Mouse (Mus musculus) fibroblast of lung, adult 2 months (primary cell): ENCODE results near the gene Spon1.

ENCODE experiments used
- DNase-seq: peaks from one replicate; pipeline ENCODE4 v3.0.0-alpha.2; 2011; ENCODE audit warnings: low read depth

Gene Spon1

GRCm38 (mm10) chr7:113765667-113766497, at the start of gene Spon1:
Spon1 (plus strand) TSS chr7:113765998.
- no peak for DNase-seq

DNA sequence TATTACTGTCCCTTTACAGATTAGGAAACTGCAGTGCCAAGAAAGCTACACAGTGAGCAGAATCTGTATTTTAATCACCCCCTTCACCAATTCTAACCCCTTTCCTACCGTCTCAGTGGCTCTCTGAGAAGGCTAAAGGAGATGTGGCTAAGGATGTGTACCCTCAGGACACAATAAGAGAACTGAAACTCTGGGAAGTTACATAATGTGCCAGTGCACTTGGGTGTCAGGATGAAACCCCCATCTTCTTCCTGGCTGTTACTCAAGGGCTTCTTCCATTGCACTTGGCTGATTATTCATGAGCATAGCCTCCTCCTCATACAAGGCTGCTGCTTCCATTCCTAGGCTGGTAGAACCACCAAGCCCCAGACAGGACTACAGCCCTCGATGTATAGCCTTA, 43.8 kb upstream of the Spon1 start:
- no peak for DNase-seq

- no peak for DNase-seq
Observed at GRCm38 (mm10) chr7:113723905-113724304, 41.9 kb upstream of the Spon1 start.

DNA sequence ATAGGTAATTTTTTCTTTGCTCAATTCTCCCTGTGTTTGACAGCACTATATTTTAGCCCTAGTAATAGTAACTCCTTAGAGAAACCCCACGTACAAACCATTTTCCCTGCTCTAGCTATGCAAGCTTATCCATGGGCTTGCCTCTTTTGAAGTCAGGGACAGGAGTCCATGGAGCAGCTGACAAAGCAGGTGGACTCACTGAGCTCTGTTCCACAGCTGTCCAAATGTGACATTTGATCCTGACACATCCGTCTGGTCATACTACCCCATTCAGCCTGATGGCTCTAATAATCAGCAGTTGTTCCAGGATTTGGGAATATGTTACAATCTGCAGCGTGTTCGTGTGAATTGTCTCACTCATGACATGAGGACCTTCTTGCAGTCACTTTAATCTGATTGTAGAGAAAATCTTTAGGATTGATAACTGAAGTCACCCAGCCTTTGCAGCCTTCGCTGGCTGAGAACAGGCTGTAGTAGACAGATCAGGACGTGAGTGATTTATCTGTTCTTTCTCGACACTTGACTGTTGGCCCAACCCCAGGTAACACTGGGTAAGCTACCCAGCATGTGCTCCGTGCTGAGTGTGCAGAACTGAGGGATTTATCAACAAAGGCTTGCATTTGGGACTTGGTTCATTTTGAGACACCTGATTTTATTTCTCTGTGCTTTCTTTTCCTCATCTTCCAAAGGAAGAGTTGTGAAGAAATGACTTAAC, 37.6 kb upstream of the Spon1 start:
- no peak for DNase-seq

DNA sequence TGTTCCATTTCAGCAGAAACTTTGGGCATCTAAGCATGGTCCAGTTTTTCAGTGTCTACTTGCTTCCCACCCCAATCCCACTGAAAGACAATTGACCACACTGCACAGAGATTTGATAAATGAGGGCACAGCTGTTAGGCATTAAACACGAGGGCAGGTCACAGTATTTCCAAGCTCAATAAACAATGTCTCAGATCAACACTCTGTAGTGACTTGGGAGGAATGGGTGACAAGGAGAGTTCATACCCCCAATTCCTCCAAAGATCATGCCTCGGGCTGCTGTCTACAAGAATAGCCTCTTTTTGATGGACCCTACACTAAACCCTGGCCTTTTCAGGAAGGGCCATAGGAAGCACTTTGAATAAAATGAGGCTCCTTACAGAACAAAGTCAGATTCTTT, 36.9 kb upstream of the Spon1 start:
- no peak for DNase-seq

DNA sequence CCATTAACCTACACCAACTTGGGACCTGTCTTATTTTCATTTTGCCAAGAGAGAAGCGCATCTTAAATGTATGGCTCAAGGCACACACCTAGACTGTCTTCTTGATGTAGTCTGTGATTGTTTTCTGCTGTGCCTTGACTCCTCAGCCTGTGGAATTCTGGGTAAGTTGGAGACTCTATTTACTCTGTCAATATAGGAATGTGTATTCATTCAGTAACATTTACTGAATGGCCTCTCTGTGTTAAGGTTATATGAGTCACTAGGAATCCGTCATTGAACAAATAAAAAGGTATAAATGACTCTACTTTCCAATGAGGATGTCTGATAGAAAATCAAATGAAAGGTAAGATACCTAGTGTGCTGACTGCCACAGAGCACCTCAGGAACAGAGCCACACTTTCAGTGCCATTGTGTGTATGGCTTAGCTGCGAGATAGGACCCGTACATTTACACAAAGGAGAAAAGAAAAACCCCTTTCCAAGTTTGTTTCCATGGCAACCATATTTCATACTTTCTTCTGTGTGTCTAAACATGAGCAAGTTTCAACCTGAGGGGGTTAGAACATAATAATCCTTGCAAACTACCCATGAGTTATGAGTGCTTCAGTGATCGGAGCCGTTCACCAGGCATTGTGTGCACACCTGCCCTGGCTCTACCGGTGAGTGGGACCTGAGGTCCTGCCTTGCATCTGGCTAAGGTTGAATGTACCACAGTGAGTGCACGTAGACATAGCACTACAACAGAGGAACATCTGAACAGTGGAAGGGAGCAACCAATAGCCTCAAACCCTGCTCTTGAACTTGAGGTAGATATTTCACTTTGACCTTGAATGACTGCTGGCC, 35.2 kb upstream of the Spon1 start:
- DNase-seq = no peak

GRCm38 (mm10) chr7:113737790-113738362, 27.9 kb upstream of the Spon1 start:
- DNase-seq = peak; percentile 8

GRCm38 (mm10) chr7:113739181-113739580, 26.6 kb upstream of the Spon1 start:
- DNase-seq = no peak

GRCm38 (mm10) chr7:113742644-113743043, 23.2 kb upstream of the Spon1 start:
- no peak for DNase-seq

- DNase-seq = no peak
Observed at GRCm38 (mm10) chr7:113743982-113744381, 21.8 kb upstream of the Spon1 start.

DNA sequence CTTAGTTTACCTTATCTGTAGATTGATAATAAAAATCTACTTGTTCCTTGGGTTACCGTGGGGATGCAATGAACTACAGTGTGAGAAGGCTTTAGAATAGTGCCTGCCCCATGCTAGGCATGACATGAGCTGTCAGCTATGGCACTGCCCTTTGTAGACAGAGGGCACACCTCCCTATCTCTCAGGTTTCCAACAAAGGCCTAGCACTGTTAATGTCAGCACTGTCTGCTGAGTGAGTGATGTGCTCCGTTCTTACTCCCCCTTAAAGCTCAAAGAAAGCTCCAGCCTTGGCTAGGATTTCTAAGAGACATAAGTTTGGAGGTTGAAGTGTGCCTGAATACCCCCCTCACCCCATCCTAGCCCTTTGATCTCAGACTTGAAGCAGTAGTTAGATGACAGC, 9.2 kb upstream of the Spon1 start:
- DNase-seq = no peak

DNA sequence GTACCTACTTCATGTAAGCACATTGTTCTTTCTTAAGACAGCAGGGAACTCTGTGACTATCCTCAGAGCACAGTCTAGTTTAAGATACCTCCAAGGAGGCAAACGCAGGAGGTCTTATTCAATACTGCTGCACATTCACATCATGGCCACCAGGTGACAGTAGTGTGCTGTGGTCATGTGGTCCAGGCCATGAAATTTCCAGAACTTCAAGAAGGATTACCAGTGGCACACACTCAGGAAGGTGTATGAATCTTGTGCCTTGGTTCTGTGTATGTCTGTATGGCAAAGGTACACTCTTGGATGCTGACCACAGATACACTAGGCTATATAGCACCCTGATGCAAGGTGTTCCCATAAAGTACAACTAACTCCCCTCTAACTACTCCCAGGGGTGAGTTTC, 6.6 kb upstream of the Spon1 start:
- peak; percentile 5 for DNase-seq

GRCm38 (mm10) chr7:113765133-113765532, 665 bp upstream of the Spon1 start:
- no peak for DNase-seq

DNA sequence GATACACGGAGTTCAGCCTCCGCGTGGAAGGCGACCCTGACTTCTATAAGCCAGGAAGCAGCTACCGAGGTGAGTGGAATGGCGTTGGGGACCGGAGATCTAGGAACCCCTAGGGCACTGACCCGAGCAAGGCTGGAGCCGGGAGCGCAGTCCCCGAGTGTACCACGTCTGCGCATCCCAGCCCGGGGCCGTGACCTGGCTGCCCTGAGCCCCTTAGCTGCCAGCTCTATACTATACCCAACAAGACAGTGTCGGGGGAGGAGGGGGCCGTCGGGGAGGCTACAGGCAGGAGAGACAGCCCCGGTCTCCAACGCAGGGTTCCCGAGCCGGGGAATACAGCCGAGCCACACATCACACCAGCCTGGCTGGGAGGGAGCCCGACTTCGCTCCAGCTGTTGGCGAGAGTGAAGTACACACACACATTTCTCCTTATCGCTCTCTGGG, 722 bp downstream of the Spon1 start:
- DNase-seq = no peak

DNA sequence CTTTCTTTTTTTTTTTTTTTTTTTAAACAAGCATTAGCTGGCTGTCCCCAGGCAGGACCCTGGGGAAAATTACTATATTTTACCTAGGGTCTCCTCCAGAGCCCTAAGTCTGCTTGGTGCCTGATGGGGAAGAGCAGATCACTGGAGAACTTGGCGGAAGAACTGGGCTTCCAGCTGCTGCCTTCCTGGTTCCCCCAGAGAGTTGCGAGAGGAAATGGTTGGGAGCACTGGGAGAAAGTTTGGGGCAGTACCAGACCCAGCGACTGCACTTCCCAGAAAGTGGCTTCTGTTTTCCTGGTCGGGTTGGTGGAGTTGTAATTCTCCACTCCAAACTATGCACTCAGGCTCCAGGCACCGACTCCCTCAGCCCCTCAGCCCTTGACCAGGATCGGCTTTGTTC, 1.7 kb downstream of the Spon1 start:
- DNase-seq = no peak

GRCm38 (mm10) chr7:113768174-113768935, 2.6 kb downstream of the Spon1 start:
- DNase-seq = no peak

GRCm38 (mm10) chr7:113769281-113769680, 3.5 kb downstream of the Spon1 start:
- no peak for DNase-seq

GRCm38 (mm10) chr7:113772135-113772534, 6.3 kb downstream of the Spon1 start:
- DNase-seq = no peak

DNA sequence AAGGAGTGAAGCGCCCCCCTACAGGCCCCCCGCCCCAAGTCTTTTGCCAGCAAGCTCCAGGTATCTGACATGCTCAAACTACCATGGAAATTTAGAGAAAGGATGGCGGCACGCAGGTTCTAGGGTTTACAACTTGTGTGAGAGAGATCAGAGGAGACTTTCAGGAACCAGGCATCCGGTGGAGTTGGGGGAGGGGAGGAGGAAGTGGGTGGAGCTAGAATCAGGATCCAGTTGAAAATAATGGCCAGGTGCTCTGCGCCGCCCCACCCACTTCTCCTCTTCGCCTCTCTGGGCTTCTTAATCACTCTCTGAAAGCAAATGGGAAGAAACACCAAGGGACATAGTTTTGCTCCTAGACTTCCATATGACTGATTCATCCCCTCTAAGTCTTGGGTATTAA, 7.6 kb downstream of the Spon1 start:
- no peak for DNase-seq

- no peak for DNase-seq
Observed at GRCm38 (mm10) chr7:113774039-113774438, 8.2 kb downstream of the Spon1 start.

DNA sequence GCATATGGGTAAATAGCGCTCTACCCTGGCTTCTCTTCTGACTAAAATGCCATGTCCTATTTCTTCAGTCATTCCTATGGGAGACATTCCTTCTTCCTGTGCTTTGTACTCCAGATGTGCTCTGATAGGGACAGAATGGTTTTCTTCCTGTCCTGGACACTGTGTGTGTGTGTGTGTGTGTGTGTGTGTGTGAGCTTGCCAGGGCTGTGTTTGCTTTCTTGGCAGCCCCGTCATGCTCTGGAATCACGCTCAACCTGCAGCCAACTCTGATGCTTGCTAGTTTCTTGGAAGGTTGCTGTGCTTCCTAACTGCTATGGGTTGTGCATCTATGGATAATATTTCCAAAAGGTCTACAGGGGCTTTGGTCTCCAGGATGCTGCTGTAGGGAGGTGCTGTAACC, 9.1 kb downstream of the Spon1 start:
- DNase-seq = no peak
